Mouse (Mus musculus): ENCODE measurements around the gene Tbc1d32. TPM values are rescaled to one million over a fixed set of nuclear protein-coding genes. Genes with fewer than 3 reads are reported as not detected.

Tbc1d32 gene
- total and polyA plus RNA-seq, 3 experiments, result not detected

- no peak overlapping the region for H3K27ac ChIP-seq (ENCODE audit: control insufficient read depth, low read depth, low read length)
- no peaks in the 10 kb centered on the region for H3K79me2 ChIP-seq (ENCODE audit: control insufficient read depth, insufficient read depth, low read length, poor library complexity)
- no peaks in the 10 kb centered on the region for H3K4me1 ChIP-seq (ENCODE audit: control insufficient read depth in 1 of 2, insufficient read depth in 2 of 2, low read length in 2 of 2)
- H3K27me3 ChIP-seq (ENCODE audit: control insufficient read depth in 1 of 2, insufficient read depth in 2 of 2, low read length in 2 of 2), result no peaks in the 10 kb centered on the region
- DNase-seq (ENCODE audit: low read depth, low spot score), result no peak
- H3K36me3 ChIP-seq (ENCODE audit: control insufficient read depth in 1 of 2, insufficient read depth in 2 of 2, low read length in 2 of 2), result no peaks in the 10 kb centered on the region
- no peaks in the 10 kb centered on the region for H3K9me3 ChIP-seq (replicated peaks; ENCODE audit: insufficient read depth, low read length)
- TF ChIP-seq RAD21 (IDR thresholded peaks at IDR 0.05; ENCODE audit: low read depth, low read length), result no peak
- H3K4me3 ChIP-seq (ENCODE audit: control insufficient read depth in 1 of 2, insufficient read depth in 1 of 2, low read depth in 2 of 2, low read length in 2 of 2), result no peak overlapping the region
- no peak overlapping the region for H3K9ac ChIP-seq (ENCODE audit: control insufficient read depth, low read depth, low read length, poor library complexity, severe bottlenecking)
These were observed 167.2 kb downstream of the Tbc1d32 start for GRCm38 (mm10) chr10:56061238-56061830.

- no peaks in the 10 kb centered on the region for H3K4me1 ChIP-seq (ENCODE audit: control insufficient read depth in 1 of 2, insufficient read depth in 2 of 2, low read length in 2 of 2)
- DNase-seq (ENCODE audit: low read depth, low spot score), result no peak
- H3K9ac ChIP-seq (ENCODE audit: control insufficient read depth, low read depth, low read length, poor library complexity, severe bottlenecking), result no peak overlapping the region
- no peaks in the 10 kb centered on the region for H3K36me3 ChIP-seq (ENCODE audit: control insufficient read depth in 1 of 2, insufficient read depth in 2 of 2, low read length in 2 of 2)
- no peaks in the 10 kb centered on the region for H3K27me3 ChIP-seq (ENCODE audit: control insufficient read depth in 1 of 2, insufficient read depth in 2 of 2, low read length in 2 of 2)
- no peak overlapping the region for H3K27ac ChIP-seq (ENCODE audit: control insufficient read depth, low read depth, low read length)
- H3K9me3 ChIP-seq (replicated peaks; ENCODE audit: insufficient read depth, low read length), result no peaks in the 10 kb centered on the region
- TF ChIP-seq TAL1 (IDR thresholded peaks at IDR 0.05; ENCODE audit: low read length) (no peak), BHLHE40 (IDR thresholded peaks at IDR 0.05; ENCODE audit: borderline replicate concordance, low read depth, low read length) (no peak), HCFC1 (IDR thresholded peaks at IDR 0.05; ENCODE audit: low read depth, low read length) (no peak), ETS1 (IDR thresholded peaks at IDR 0.05; ENCODE audit: low read depth, low read length) (no peak), CTCF (IDR thresholded peaks at IDR 0.05 in 2 of 3, conservative IDR thresholded peaks at IDR 0.05 in 1 of 3; ENCODE audit: control insufficient read depth in 1 of 3, insufficient read depth in 1 of 3, low read depth in 2 of 3, low read length in 3 of 3, poor library complexity in 1 of 3, severe bottlenecking in 1 of 3) (no peak), NRF1 (IDR thresholded peaks at IDR 0.05; ENCODE audit: insufficient read depth, low read depth, low read length, poor library complexity, severe bottlenecking) (no peak), MAX (IDR thresholded peaks at IDR 0.05; ENCODE audit: low read length) (no peak), TCF12 (IDR thresholded peaks at IDR 0.05; ENCODE audit: low read depth, low read length) (no peak), USF2 (IDR thresholded peaks at IDR 0.05; ENCODE audit: borderline replicate concordance in 1 of 2, insufficient read depth in 1 of 2, low read depth in 1 of 2, low read length in 2 of 2) (no peak), ZC3H11A (IDR thresholded peaks at IDR 0.05; ENCODE audit: low read depth, low read length) (no peak), MAFK (IDR thresholded peaks at IDR 0.05; ENCODE audit: borderline replicate concordance, low read depth, low read length) (no peak), GATA1 (IDR thresholded peaks at IDR 0.05; ENCODE audit: low read depth, low read length) (no peak), UBTF (IDR thresholded peaks at IDR 0.05; ENCODE audit: borderline replicate concordance, insufficient read depth, low read depth, low read length) (no peak)
- H3K79me2 ChIP-seq (ENCODE audit: control insufficient read depth, insufficient read depth, low read length, poor library complexity), result no peaks in the 10 kb centered on the region
- no peak overlapping the region for H3K4me3 ChIP-seq (ENCODE audit: control insufficient read depth in 1 of 2, insufficient read depth in 1 of 2, low read depth in 2 of 2, low read length in 2 of 2)
These were observed 169.5 kb downstream of the Tbc1d32 start for GRCm38 (mm10) chr10:56058979-56059422.

Data from MEL (cell line).